Mouse (Mus musculus): Measurements from ENCODE around the gene Ptprt. TPM values are rescaled to one million over a fixed set of nuclear protein-coding genes. Genes with fewer than 3 reads are reported as not detected.

The Ptprt gene
- polyA plus RNA-seq, 1 experiment from 2014 or later = 2.3 TPM

DNA sequence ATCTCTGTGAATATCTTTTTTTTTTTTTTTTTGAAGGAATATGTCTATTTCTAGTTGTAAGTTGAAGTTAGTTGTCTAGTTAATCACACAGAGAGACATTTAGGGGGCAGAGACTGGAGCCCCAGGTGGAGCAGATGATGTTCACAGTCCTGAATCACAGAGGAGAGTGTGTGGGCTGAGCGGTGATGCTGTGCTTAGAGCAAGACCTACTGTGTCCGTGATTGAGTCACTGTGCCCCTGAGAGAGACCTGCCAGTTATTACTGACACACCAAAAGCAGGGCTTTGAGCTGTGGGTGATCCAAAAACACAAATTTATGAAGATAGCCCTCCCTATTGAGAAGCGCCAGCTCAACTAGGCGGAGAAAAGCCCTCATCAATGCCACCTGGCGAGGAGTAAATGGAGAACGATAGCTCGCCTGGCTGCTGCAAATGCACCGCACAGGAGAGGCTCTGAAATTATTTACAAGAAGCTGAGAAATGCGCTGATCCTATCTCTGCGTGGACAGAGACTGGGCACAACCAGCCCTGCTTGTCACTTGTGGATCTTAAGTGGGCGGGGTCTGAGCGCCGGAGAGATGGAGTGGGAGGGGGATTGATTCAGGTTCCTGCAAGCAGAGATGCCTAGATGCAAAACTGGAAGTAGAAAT lies 1162.4 kb downstream of the Ptprt start:
- H3K27me3 ChIP-seq = no peaks in the 10 kb centered on the region
- H3K4me2 ChIP-seq (replicated peaks) = peak overlapping the region; percentile 55
- H3K4me3 ChIP-seq = peak overlapping the region; percentile 27
- WGBS = 16% methylated on average over 13 of the region's 13 CpGs
- H3K9me3 ChIP-seq = no peaks in the 10 kb centered on the region
- no peaks in the 10 kb centered on the region for H3K36me3 ChIP-seq
- no peak overlapping the region; the same call in 1 of the 2 replicates for H3K9ac ChIP-seq (replicated peaks)
- H3K27ac ChIP-seq (replicated peaks) = peak overlapping the region; percentile 56; the same call in 1 of the 2 replicates
- 0 out of 2 replicates have a peak, but pooled peaks have one; percentile 36 for ATAC-seq (ENCODE audit: low FRiP score, low read depth)
- peaks cover 15% of the 10 kb centered on the region for H3K4me1 ChIP-seq

DNA sequence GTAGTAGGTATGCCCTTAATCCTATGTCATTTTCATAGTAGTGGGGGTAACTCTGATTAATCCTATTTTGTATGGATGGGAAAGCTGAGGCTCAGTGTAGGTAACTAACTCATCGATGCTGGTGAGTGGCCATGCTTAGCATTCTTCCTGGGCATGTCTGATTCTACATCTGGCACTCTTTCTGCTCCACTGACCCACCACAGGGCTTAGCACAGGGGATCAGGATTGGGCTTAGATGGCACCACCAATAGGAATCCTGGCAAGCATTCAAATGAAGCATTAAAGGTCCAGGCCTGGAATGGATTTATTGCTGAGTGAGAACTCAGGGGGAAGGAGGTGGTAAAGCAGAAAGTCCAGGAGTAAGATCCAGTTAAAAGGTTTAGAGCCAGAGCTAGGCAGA lies 1179.2 kb downstream of the Ptprt start:
- WGBS = 70% methylated on average over 1 of the region's 1 CpGs

DNA sequence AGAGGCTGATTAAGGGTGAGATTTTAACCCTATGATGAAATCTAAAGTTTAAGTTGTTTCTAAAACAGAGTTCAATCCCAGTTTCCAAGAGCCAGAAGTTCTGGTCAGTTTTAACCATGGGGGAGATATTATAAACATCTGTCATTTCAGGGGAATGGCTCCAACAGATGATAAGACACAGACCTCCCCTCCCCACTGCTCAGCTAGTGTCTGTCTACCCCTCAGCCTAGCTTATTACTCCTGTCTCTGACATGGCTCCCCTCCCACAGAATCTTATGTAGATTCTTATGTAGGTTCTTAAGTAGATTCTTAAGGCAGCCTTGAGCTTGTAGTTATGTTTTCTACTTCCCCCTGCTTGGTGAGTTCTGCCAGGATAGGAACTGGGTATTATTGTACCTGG lies 1180.5 kb downstream of the Ptprt start:
- Histone ChIP-seq H3K4me3 (no peak overlapping the region), H3K9me3 (no peaks in the 10 kb centered on the region)
- ATAC-seq (ENCODE audit: low FRiP score, low read depth) = no peak

More for the DNA sequence above, 1179.2 kb downstream of the Ptprt start:
- Histone ChIP-seq H3K27ac (replicated peaks) (no peak overlapping the region), H3K9me3 (no peaks in the 10 kb centered on the region), H3K9ac (replicated peaks) (no peak overlapping the region), H3K36me3 (no peaks in the 10 kb centered on the region), H3K4me2 (replicated peaks) (no peak overlapping the region), H3K4me3 (no peak overlapping the region), H3K27me3 (no peaks in the 10 kb centered on the region), H3K4me1 (no peaks in the 10 kb centered on the region)
- no peak for ATAC-seq (ENCODE audit: low FRiP score, low read depth)

More for the DNA sequence above, 1180.5 kb downstream of the Ptprt start:
- Histone ChIP-seq H3K27me3 (no peaks in the 10 kb centered on the region), H3K36me3 (no peaks in the 10 kb centered on the region), H3K4me2 (replicated peaks) (no peak overlapping the region), H3K4me1 (no peaks in the 10 kb centered on the region), H3K9ac (replicated peaks) (no peak overlapping the region), H3K27ac (replicated peaks) (no peak overlapping the region)
